Mouse (Mus musculus) thymus, adult 2 months (tissue): ENCODE data around the gene Gm8797.
"Not testable (repeated sequence)": the region's sequence is repeated elsewhere in the genome, so short reads cannot be mapped to it uniquely, and the experiment has no call there.

Source experiments
- CTCF ChIP-seq: fragments of 200-500 bp; IDR thresholded peaks from 2 replicates; pipeline ENCODE4 v1.5.1; 2012; ENCODE audit warnings: mild to moderate bottlenecking, control low read depth, low read length, moderate library complexity, borderline replicate concordance; ENCODE audit not compliant: control insufficient read depth, poor library complexity, insufficient read depth; ENCODE audit errors: extremely low read depth
- POLR2A ChIP-seq: fragments of 200-500 bp; IDR thresholded peaks from 2 replicates; pipeline ENCODE4 v1.6.1; 2012; ENCODE audit warnings: mild to moderate bottlenecking, low read length, control low read depth, moderate library complexity; ENCODE audit not compliant: control insufficient read depth, poor library complexity, insufficient read depth; ENCODE audit errors: extremely low read depth

GRCm38 (mm10) chr3:5750506-5750905, at the start of gene Gm8797:
- TF ChIP-seq CTCF, POLR2A: not testable (repeated sequence)
